Mouse (Mus musculus) midbrain, embryonic 11.5 days (tissue): ENCODE measurements around the gene Wbp2nl. TPM values are rescaled to one million over a fixed set of nuclear protein-coding genes. Genes with fewer than 3 reads are reported as not detected.

ENCODE experiments used
- ATAC-seq: fragments of 200-750 bp; cut with Nextera tagmentation; 2 replicates; pipeline ENCODE4 v1.8.0; 2017; ENCODE audit warnings: moderate TSS enrichment, moderate library complexity; ENCODE audit not compliant: low FRiP score
- DNase-seq: peaks from one replicate; pipeline ENCODE4 v3.0.0; 2015; ENCODE audit warnings: low spot score; ENCODE audit errors: missing footprints
- H3K27ac ChIP-seq: fragments of 300-500 bp; sonication (generic); 2 replicates; pipeline ENCODE4 v1.5.1; 2014; ENCODE audit warnings: low read depth, low read length
- H3K27me3 ChIP-seq: fragments of 300-500 bp; sonication (generic); 2 replicates; pipeline ENCODE4 v1.6.1; 2014; ENCODE audit warnings: mild to moderate bottlenecking, low read length, moderate library complexity, mixed read lengths; ENCODE audit not compliant: control insufficient read depth, insufficient read depth
- H3K36me3 ChIP-seq: fragments of 300-500 bp; sonication (generic); 2 replicates; pipeline ENCODE4 v1.6.1; 2014; ENCODE audit warnings: mild to moderate bottlenecking, low read length, moderate library complexity, mixed read lengths; ENCODE audit not compliant: control insufficient read depth, insufficient read depth
- H3K4me1 ChIP-seq: fragments of 300-500 bp; sonication (generic); 2 replicates; pipeline ENCODE4 v1.6.1; 2014; ENCODE audit warnings: low read length; ENCODE audit not compliant: control insufficient read depth, insufficient read depth
- H3K4me2 ChIP-seq: fragments of 300-500 bp; sonication (generic); 2 replicates; pipeline ENCODE4 v1.6.1; 2014; ENCODE audit warnings: mild to moderate bottlenecking, moderate library complexity
- H3K4me3 ChIP-seq: fragments of 300-500 bp; sonication (generic); 2 replicates; pipeline ENCODE4 v1.5.1; 2014; ENCODE audit warnings: low read depth, low read length
- H3K9ac ChIP-seq: fragments of 300-500 bp; sonication (generic); 2 replicates; pipeline ENCODE4 v1.6.1; 2014; ENCODE audit warnings: low read length
- H3K9me3 ChIP-seq: fragments of 300-500 bp; sonication (generic); 2 replicates; pipeline ENCODE4 v1.6.1; 2016; ENCODE audit warnings: low read length; ENCODE audit not compliant: control insufficient read depth
- WGBS: fragments of 180-500 bp; shearing (Covaris S2); extraction: QIAGEN DNeasy Blood & Tissue Kit; methylation state at CpG from one replicate; pipeline ENCODE4 v1.1.7; 2014; 5-methylcytosine and 5-hydroxymethylcytosine counted together
- polyA plus RNA-seq: library from polyadenylated mRNA; unstranded; fragments of >200 nt; fragmentation: Nextera tagmentation; extraction: Ambion mirVana; gene quantifications from 2 replicates; pipeline ENCODE4 v1.2.1, GENCODE M21; 2014

The Wbp2nl gene
- polyA plus RNA-seq, 1 experiment from 2014 or later, result not detected

DNA sequence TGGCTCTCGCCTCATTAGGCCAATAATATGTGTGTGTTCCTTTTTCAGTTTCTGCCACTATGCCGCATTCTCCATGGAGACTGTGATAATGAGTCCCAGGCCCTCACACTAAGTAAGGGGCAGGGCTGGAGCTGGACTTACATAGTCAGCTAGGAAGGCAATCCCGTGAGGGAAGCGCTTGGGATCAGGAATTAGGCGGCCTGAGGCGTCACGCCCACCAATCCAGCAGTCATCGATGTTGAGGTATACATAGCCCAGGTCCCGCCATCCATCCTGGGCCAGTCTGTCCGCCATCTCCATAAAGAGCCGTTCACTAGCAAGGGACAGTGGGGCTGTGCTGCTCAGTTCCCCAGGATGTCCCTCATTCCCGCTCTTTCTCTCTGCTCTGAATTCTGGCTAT is 37.9 kb downstream of the Wbp2nl start:
- H3K27ac ChIP-seq, result no peak overlapping the region
- H3K4me2 ChIP-seq, result no peak overlapping the region
- H3K27me3 ChIP-seq, result peaks cover 14% of the 10 kb centered on the region
- peaks cover 10% of the 10 kb centered on the region; the same call in 1 of the 2 replicates for H3K4me1 ChIP-seq
- H3K9ac ChIP-seq, result no peak overlapping the region
- peaks cover 10% of the 10 kb centered on the region for H3K36me3 ChIP-seq
- DNase-seq (no peak), ATAC-seq (no peak)
- 80% methylated on average over 12 of the region's 12 CpGs for WGBS
- H3K4me3 ChIP-seq, result no peak overlapping the region
- no peaks in the 10 kb centered on the region for H3K9me3 ChIP-seq

- Histone ChIP-seq H3K36me3 (peaks cover 10% of the 10 kb centered on the region), H3K4me1 (peaks cover 10% of the 10 kb centered on the region; the same call in 1 of the 2 replicates), H3K27ac (no peak overlapping the region), H3K4me2 (peak overlapping the region; percentile 47), H3K9ac (peak overlapping the region; percentile 70; the same call in 1 of the 2 replicates), H3K27me3 (peaks cover 16% of the 10 kb centered on the region), H3K9me3 (no peaks in the 10 kb centered on the region), H3K4me3 (peak overlapping the region; percentile 50)
- 63% methylated on average over 4 of the region's 4 CpGs for WGBS
- no peak for DNase-seq
- 0 out of 2 replicates have a peak, but pooled peaks have one; percentile 3 for ATAC-seq
Measured at GRCm38 (mm10) chr15:82337875-82338274, 39.1 kb downstream of the Wbp2nl start.

DNA sequence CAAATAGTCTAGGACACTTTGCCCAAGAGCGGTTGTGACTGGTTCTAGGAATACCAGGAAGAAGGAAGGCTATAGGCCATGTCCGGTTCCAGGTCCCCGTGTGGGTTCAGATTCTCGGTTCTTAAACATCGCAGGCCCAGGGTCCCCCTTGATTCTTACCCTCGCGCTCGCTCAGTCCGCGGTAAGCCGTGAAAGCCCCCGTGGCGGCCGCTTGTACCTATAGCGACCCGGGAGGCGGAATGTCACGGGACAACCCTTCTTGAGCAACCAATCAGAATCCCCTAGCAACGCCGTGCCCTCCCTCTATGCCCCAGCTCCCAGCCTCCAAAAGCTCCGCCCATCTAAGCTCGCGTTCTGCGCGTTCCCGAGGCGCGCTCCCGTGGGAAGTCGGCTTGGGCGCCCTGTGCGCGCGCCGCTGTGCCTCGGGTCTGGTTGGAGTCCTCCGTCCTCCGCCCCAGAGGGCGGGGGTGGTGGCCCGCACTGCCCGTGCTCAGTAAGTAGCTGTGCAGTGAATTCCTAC is 39.9 kb downstream of the Wbp2nl start, which contains the start of the genes Naga, Pheta2 and Smdt1:
Naga (minus strand) TSS at position 333 of the 520 bp plus-strand sequence.
Pheta2 (plus strand) TSS at position 350 of the 520 bp plus-strand sequence.
Smdt1 (plus strand) TSS at position 367 of the 520 bp plus-strand sequence.
- Histone ChIP-seq H3K27me3 (peaks cover 16% of the 10 kb centered on the region), H3K27ac (no peak within 1 kb of the TSS), H3K9me3 (no peaks in the 10 kb centered on the region), H3K4me1 (peaks cover 10% of the 10 kb centered on the region; the same call in 1 of the 2 replicates), H3K4me2 (peak within 1 kb of the TSS; percentile 47), H3K9ac (peak within 1 kb of the TSS; percentile 70), H3K4me3 (peak within 1 kb of the TSS; percentile 50), H3K36me3 (peaks cover 10% of the 10 kb centered on the region)
- DNase-seq (peak; percentile 100), ATAC-seq (peak; percentile 89)
- WGBS, result under 1% methylated on average over 41 of the region's 41 CpGs

- H3K27ac ChIP-seq, result no peak overlapping the region
Measured at GRCm38 (mm10) chr15:82339150-82339549, 40.4 kb downstream of the Wbp2nl start.

DNA sequence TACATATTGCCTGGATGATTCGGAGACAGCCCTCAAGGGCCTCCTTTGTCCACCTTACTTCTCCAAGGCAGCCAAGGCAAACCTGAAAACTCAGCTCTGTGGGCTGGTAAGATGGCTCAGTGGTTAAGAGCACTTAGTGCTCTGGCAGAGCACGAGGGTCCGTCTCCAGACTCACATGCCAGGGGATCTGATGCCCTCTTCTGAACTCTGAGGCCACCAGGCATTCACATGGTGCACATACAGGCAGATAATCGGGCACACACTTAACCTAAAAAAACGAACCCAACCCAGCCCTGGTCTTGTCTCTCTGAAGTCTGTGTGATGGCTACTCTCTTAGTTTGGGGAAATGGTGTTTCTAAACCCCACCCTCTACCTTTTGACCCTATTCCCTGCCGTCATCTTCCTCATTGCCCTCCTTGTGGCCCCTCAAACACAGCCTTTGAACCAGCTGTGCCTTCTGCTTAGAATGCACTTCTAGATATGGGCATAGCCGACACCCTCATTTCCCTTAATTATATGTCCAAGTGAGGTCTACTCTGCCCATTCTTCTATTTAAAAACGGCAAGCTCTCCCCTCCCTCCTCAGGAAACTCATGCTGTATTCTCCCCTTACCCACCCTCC is 41.0 kb downstream of the Wbp2nl start:
- H3K4me2 ChIP-seq, result no peak overlapping the region
- H3K36me3 ChIP-seq, result 0 out of 2 replicates have a peak, but pooled peaks cover 4% of the 10 kb centered on the region
- 84% methylated on average over 8 of the region's 8 CpGs for WGBS
- DNase-seq, result no peak
- no peak for ATAC-seq
- H3K27me3 ChIP-seq, result peaks cover 16% of the 10 kb centered on the region
- H3K27ac ChIP-seq, result no peak overlapping the region
- H3K9me3 ChIP-seq, result no peaks in the 10 kb centered on the region
- H3K4me3 ChIP-seq, result no peak overlapping the region
- H3K4me1 ChIP-seq, result peaks cover 10% of the 10 kb centered on the region; the same call in 1 of the 2 replicates
- H3K9ac ChIP-seq, result no peak overlapping the region

More at GRCm38 (mm10) chr15:82339150-82339549, 40.4 kb downstream of the Wbp2nl start:
- WGBS, result 61% methylated on average over 10 of the region's 10 CpGs
- Histone ChIP-seq H3K9me3 (no peaks in the 10 kb centered on the region), H3K4me1 (peaks cover 10% of the 10 kb centered on the region; the same call in 1 of the 2 replicates), H3K4me2 (peak overlapping the region; percentile 47), H3K9ac (peak overlapping the region; percentile 70; the same call in 1 of the 2 replicates), H3K4me3 (peak overlapping the region; percentile 50), H3K27me3 (peaks cover 16% of the 10 kb centered on the region), H3K36me3 (peaks cover 8% of the 10 kb centered on the region)
- no peak for DNase-seq
- ATAC-seq, result no peak

- H3K9me3 ChIP-seq, result no peaks in the 10 kb centered on the region
- ATAC-seq (no peak), DNase-seq (no peak)
- 0 out of 2 replicates have a peak, but pooled peaks cover 2% of the 10 kb centered on the region for H3K36me3 ChIP-seq
- peak overlapping the region; percentile 31 for H3K4me3 ChIP-seq
- peaks cover 10% of the 10 kb centered on the region; the same call in 1 of the 2 replicates for H3K4me1 ChIP-seq
- H3K27me3 ChIP-seq, result peaks cover 16% of the 10 kb centered on the region
- peak overlapping the region; percentile 51 for H3K4me2 ChIP-seq
- H3K9ac ChIP-seq, result peak overlapping the region; percentile 65
- WGBS, result 39% methylated on average over 21 of the region's 21 CpGs
- H3K27ac ChIP-seq, result no peak overlapping the region
Measured at GRCm38 (mm10) chr15:82340414-82341035, 41.8 kb downstream of the Wbp2nl start.

DNA sequence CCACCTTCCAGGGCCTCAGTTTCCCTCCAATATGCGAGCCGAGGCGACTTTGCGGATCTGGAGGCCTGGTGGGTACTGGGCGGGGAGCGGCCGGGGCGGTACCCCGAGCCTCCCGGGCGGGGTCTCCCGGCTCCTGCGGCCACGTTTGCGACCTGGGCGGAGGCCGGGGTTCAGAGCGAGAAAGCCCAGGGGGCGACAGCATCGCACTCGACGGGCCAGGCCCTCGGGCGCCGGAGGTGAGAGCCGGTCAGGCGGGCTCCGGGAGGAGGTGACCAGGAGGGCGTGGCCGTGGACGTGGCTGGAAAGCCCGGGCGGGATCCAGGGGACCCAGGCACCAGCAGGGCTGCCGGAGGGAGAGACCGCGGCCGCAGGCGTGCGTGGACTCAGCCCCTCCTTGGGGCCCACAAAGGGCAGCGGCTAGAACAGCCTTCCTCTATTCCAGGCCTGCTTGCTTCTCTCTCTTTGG is 42.3 kb downstream of the Wbp2nl start:
- Histone ChIP-seq H3K9ac (peak overlapping the region; percentile 65), H3K4me2 (peak overlapping the region; percentile 51), H3K36me3 (no peaks in the 10 kb centered on the region), H3K9me3 (no peaks in the 10 kb centered on the region), H3K4me1 (peaks cover 10% of the 10 kb centered on the region; the same call in 1 of the 2 replicates), H3K4me3 (peak overlapping the region; percentile 31), H3K27me3 (peaks cover 16% of the 10 kb centered on the region), H3K27ac (peak overlapping the region; percentile 37; the same call in 1 of the 2 replicates)
- 2% methylated on average over 40 of the region's 40 CpGs for WGBS
- ATAC-seq, result no peak
- DNase-seq, result peak; percentile 92

GRCm38 (mm10) chr15:82341675-82342542 is 43.2 kb downstream of the Wbp2nl start:
- Histone ChIP-seq H3K9me3 (no peaks in the 10 kb centered on the region), H3K4me1 (peaks cover 15% of the 10 kb centered on the region), H3K4me3 (no peak overlapping the region), H3K36me3 (no peaks in the 10 kb centered on the region), H3K27me3 (peaks cover 16% of the 10 kb centered on the region), H3K9ac (peak overlapping the region; percentile 65), H3K27ac (peak overlapping the region; percentile 37; the same call in 1 of the 2 replicates), H3K4me2 (peak overlapping the region; percentile 51)
- peak; percentile 88 for DNase-seq
- no peak for ATAC-seq
- WGBS, result 65% methylated on average over 15 of the region's 15 CpGs
